Mouse (Mus musculus): ENCODE data around the gene Plod1.

- TF ChIP-seq CTCF (IDR thresholded peaks at IDR 0.05; ENCODE audit: borderline replicate concordance, insufficient read depth, low read length), result no peak
- TF ChIP-seq POLR2A (IDR thresholded peaks at IDR 0.05; ENCODE audit: low read depth, low read length), result no peak
These were observed 17.0 kb upstream of the Plod1 start for GRCm38 (mm10) chr4:147953590-147953989.
